Mouse (Mus musculus) lung, postnatal 0 days (tissue): Measurements from ENCODE around the gene Clec4a3.

ENCODE experiments used
- CTCF ChIP-seq: IDR thresholded peaks from 2 replicates; pipeline ENCODE4 v1.5.1; 2016; ENCODE audit warnings: antibody characterized with exemption, mild to moderate bottlenecking
- EP300 ChIP-seq: IDR thresholded peaks from 2 replicates; pipeline ENCODE4 v1.6.1; 2016; ENCODE audit warnings: antibody characterized with exemption, mild to moderate bottlenecking, control low read depth

GRCm38 (mm10) chr6:122989876-122990437, 37.6 kb downstream of the Clec4a3 start, which contains the start of gene Clec4a4:
- TF ChIP-seq CTCF (no peak), EP300 (no peak)
